Comparison of ENCODE assay signal across 9 mouse cellular contexts in the genomic region with DNA sequence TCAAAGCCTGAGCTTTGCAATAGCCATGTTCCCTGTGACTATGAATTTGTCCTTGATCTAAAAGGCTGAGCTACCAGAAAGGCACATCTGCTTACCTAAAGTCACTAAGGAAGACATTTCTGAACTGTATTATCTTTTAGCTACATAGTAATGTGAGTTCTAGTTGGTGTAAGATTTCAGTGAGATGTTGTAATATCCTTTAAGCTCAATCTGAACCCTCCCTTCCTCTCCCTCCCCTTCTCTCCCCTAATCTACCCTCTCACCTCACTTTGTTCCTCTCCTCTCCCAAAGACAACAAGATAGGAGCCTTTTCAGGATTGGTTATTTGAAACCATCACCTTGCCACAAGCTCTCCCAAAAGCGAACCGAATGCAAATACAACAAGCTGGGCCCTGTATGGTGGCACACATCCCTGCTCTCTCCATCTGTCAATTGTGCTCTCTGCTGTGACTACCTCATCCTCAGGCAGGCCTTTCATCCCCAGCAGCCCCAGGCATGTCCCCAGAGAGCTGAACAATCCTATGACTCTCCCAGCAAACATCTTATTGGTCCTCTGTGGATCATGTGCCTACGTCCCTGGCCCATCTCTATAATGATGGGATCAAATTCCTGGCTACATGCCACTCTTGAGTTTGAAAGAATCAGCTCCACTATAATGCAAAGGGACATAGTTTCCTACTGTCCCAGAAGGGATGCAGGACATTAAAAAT. TPM values are rescaled to one million over a fixed set of nuclear protein-coding genes. Genes with fewer than 3 reads are reported as not detected.
DNase-seq lines count a peak whose midpoint lies in the region; ATAC-seq lines count a peak whose summit lies in the region.
"Had no signal": no experiment of that assay in that cellular context is flagged by ENCODE, and none has a peak within 500 bp of the region (broad histone marks: within the 10 kb centered on the region; RNA-seq: fewer than 3 reads in every experiment).

No protein-coding gene starts in this region.

- no peak overlapping the region for H3K4me3 ChIP-seq in midbrain, embryonic 11.5 days (ENCODE audit: low read depth, low read length)
- H3K4me3 ChIP-seq in midbrain, embryonic 10.5 days = no peak overlapping the region
- no peak overlapping the region for H3K4me3 ChIP-seq in forebrain, embryonic 16.5 days (replicated peaks; ENCODE audit: low read length)
- H3K4me3 ChIP-seq in midbrain, embryonic 16.5 days (ENCODE audit: low read depth, low read length) = no peak overlapping the region
- H3K4me3 ChIP-seq: liver, embryonic 15.5 days had no signal

- H3K9ac ChIP-seq in midbrain, embryonic 11.5 days (ENCODE audit: low read length) = no peak overlapping the region
- H3K9ac ChIP-seq in forebrain, embryonic 16.5 days (replicated peaks; ENCODE audit: low read depth, low read length) = no peak overlapping the region
- no peak overlapping the region for H3K9ac ChIP-seq in midbrain, embryonic 16.5 days (ENCODE audit: low read depth, low read length)
- H3K9ac ChIP-seq: liver, embryonic 15.5 days had no signal

- 73% methylated on average over 3 of the region's 3 CpGs for WGBS in midbrain, embryonic 11.5 days
- WGBS in midbrain, embryonic 10.5 days = 74% methylated on average over 3 of the region's 3 CpGs
- 37% methylated on average over 3 of the region's 3 CpGs for WGBS in forebrain, embryonic 16.5 days
- 45% methylated on average over 3 of the region's 3 CpGs for WGBS in midbrain, embryonic 16.5 days

- H3K4me2 ChIP-seq in midbrain, embryonic 11.5 days = no peak overlapping the region
- no peak overlapping the region for H3K4me2 ChIP-seq in forebrain, embryonic 16.5 days (ENCODE audit: low read length)
- H3K4me2 ChIP-seq in midbrain, embryonic 16.5 days (ENCODE audit: low read length) = no peak overlapping the region
- H3K4me2 ChIP-seq: liver, embryonic 15.5 days had no signal

- no peaks in the 10 kb centered on the region for H3K4me1 ChIP-seq in midbrain, embryonic 11.5 days (ENCODE audit: control insufficient read depth, insufficient read depth, low read length)
- H3K4me1 ChIP-seq in midbrain, embryonic 10.5 days = peaks cover 7% of the 10 kb centered on the region
- H3K4me1 ChIP-seq in forebrain, embryonic 16.5 days (replicated peaks; ENCODE audit: control insufficient read depth, insufficient read depth, low read length) = no peaks in the 10 kb centered on the region
- H3K4me1 ChIP-seq in midbrain, embryonic 16.5 days (ENCODE audit: control insufficient read depth, insufficient read depth, low read length) = no peaks in the 10 kb centered on the region

- peak; percentile 48; the same call in 1 of the 2 replicates for ATAC-seq in midbrain, embryonic 11.5 days (ENCODE audit: low FRiP score)
- ATAC-seq in forebrain, embryonic 16.5 days = peak; percentile 72
- peak; percentile 68; the same call in 1 of the 2 replicates for ATAC-seq in midbrain, embryonic 16.5 days

- H3K36me3 ChIP-seq in midbrain, embryonic 11.5 days (ENCODE audit: control insufficient read depth, insufficient read depth, low read length) = no peaks in the 10 kb centered on the region
- no peaks in the 10 kb centered on the region for H3K36me3 ChIP-seq in midbrain, embryonic 10.5 days
- no peaks in the 10 kb centered on the region for H3K36me3 ChIP-seq in forebrain, embryonic 16.5 days (ENCODE audit: control insufficient read depth, insufficient read depth)
- no peaks in the 10 kb centered on the region for H3K36me3 ChIP-seq in midbrain, embryonic 16.5 days (ENCODE audit: control insufficient read depth, insufficient read depth, low read length)
- H3K36me3 ChIP-seq: liver, embryonic 15.5 days had no signal

- DNase-seq in cerebellum, postnatal 10 days = peak; percentile 43 to 50
- DNase-seq in cerebellum, adult 11 months = no peak
- no peak for DNase-seq in midbrain, embryonic 11.5 days (ENCODE audit: low spot score, missing footprints)
- no peak for DNase-seq in midbrain, embryonic 10.5 days (ENCODE audit: low spot score)
- DNase-seq in left cerebral cortex, adult 9 months (ENCODE audit: low spot score in 2 of 2) = no peak
- DNase-seq in cerebellum, adult 9-11 months = no peak

- H3K27me3 ChIP-seq in midbrain, embryonic 11.5 days (ENCODE audit: control insufficient read depth, insufficient read depth, low read length) = no peaks in the 10 kb centered on the region
- H3K27me3 ChIP-seq in midbrain, embryonic 10.5 days (ENCODE audit: low read depth, poor library complexity, severe bottlenecking) = no peaks in the 10 kb centered on the region
- H3K27me3 ChIP-seq in forebrain, embryonic 16.5 days (replicated peaks; ENCODE audit: control insufficient read depth, insufficient read depth, low read length) = no peaks in the 10 kb centered on the region
- no peaks in the 10 kb centered on the region for H3K27me3 ChIP-seq in midbrain, embryonic 16.5 days (ENCODE audit: control insufficient read depth, insufficient read depth, low read depth, low read length)
- H3K27me3 ChIP-seq: liver, embryonic 15.5 days had no signal

- no peaks in the 10 kb centered on the region for H3K9me3 ChIP-seq in midbrain, embryonic 11.5 days (ENCODE audit: control insufficient read depth, low read length)
- no peaks in the 10 kb centered on the region for H3K9me3 ChIP-seq in midbrain, embryonic 10.5 days (replicated peaks)
- no peaks in the 10 kb centered on the region for H3K9me3 ChIP-seq in forebrain, embryonic 16.5 days (ENCODE audit: control insufficient read depth, low read length)
- no peaks in the 10 kb centered on the region for H3K9me3 ChIP-seq in midbrain, embryonic 16.5 days (replicated peaks; ENCODE audit: control insufficient read depth, low read length, poor library complexity, severe bottlenecking)
- H3K9me3 ChIP-seq: liver, embryonic 15.5 days had no signal

- no peak overlapping the region for H3K27ac ChIP-seq in midbrain, embryonic 11.5 days (ENCODE audit: low read depth, low read length)
- H3K27ac ChIP-seq in midbrain, embryonic 10.5 days (replicated peaks) = no peak overlapping the region
- H3K27ac ChIP-seq in forebrain, embryonic 16.5 days (ENCODE audit: low read length) = no peak overlapping the region
- no peak overlapping the region for H3K27ac ChIP-seq in midbrain, embryonic 16.5 days (ENCODE audit: low read length)
- H3K27ac ChIP-seq: liver, embryonic 15.5 days had no signal

RNA-seq across cellular contexts. Expression of a gene that starts 39.2 kb away (rescaled TPM):
- polyA plus RNA-seq in midbrain, embryonic 11.5 days (2014; fragmentation: Nextera tagmentation; extraction: Ambion mirVana) = 103 and 110 TPM in 2 replicates
- polyA plus RNA-seq in midbrain, embryonic 10.5 days (2016; fragmentation: Nextera tagmentation; extraction: Ambion mirVana) = 86.7 and 106 TPM in 2 replicates
- polyA plus RNA-seq in forebrain, embryonic 16.5 days (2015; fragmentation: Nextera tagmentation; extraction: Ambion mirVana) = 171 and 175 TPM in 2 replicates
- polyA plus RNA-seq in midbrain, embryonic 16.5 days (2015; fragmentation: Nextera tagmentation; extraction: Ambion mirVana) = 129 and 134 TPM in 2 replicates

RNA-seq across cellular contexts. Expression of a gene that starts 44.4 kb away (rescaled TPM):
- polyA plus RNA-seq in midbrain, embryonic 11.5 days (2014; fragmentation: Nextera tagmentation; extraction: Ambion mirVana) = 61.8 and 63.4 TPM in 2 replicates
- 97.9 and 106 TPM in 2 replicates for polyA plus RNA-seq in midbrain, embryonic 10.5 days (2016; fragmentation: Nextera tagmentation; extraction: Ambion mirVana)
- polyA plus RNA-seq in forebrain, embryonic 16.5 days (2015; fragmentation: Nextera tagmentation; extraction: Ambion mirVana) = 39.6 and 48.1 TPM in 2 replicates
- polyA plus RNA-seq in midbrain, embryonic 16.5 days (2015; fragmentation: Nextera tagmentation; extraction: Ambion mirVana) = 22.7 and 25.4 TPM in 2 replicates

Comparison
In these comparisons a context has a peak if more than half of its experiments do, and no peak if none do; other contexts are left out.
1. DNase-seq: peak in cerebellum, postnatal 10 days (2 of 2); none in cerebellum, adult 11 months (single experiment), midbrain, embryonic 11.5 days (single experiment), midbrain, embryonic 10.5 days (single experiment), left cerebral cortex, adult 9 months (0 of 2) and cerebellum, adult 9-11 months (single experiment).
2. Peak in every context shown above with its lines, with median percentiles within 50 percentile points of each other: ATAC-seq.